Mouse (Mus musculus): ENCODE measurements around the gene Azin2. TPM values are rescaled to one million over a fixed set of nuclear protein-coding genes. Genes with fewer than 3 reads are reported as not detected.
A peak's percentile ranks its signal among the peaks of the same experiment; 100 is the strongest.

Azin2 gene
- polyA plus RNA-seq, 1 experiment from 2014 or later, result 0.77 TPM

- WGBS (ENCODE audit: insufficient replicate concordance), result 45% methylated on average over 7 of the region's 7 CpGs
- Histone ChIP-seq H3K27me3 (no peaks in the 10 kb centered on the region), H3K36me3 (replicated peaks) (no peaks in the 10 kb centered on the region), H3K9me3 (replicated peaks) (no peaks in the 10 kb centered on the region), H3K9ac (no peak overlapping the region), H3K4me3 (replicated peaks) (no peak overlapping the region), H3K4me2 (no peak overlapping the region), H3K4me1 (replicated peaks) (no peaks in the 10 kb centered on the region), H3K27ac (replicated peaks) (no peak overlapping the region)
- no peak for ATAC-seq (ENCODE audit: insufficient read depth)
Measured at GRCm38 (mm10) chr4:128932783-128933182, 29.5 kb downstream of the Azin2 start.

- H3K4me2 ChIP-seq, result peak overlapping the region; percentile 55
Measured at GRCm38 (mm10) chr4:128924841-128925606, 37.2 kb downstream of the Azin2 start.

GRCm38 (mm10) chr4:128923603-128924002, 38.6 kb downstream of the Azin2 start:
- Histone ChIP-seq H3K27ac (replicated peaks) (no peak overlapping the region), H3K36me3 (replicated peaks) (no peaks in the 10 kb centered on the region), H3K4me2 (no peak overlapping the region), H3K27me3 (peaks cover 25% of the 10 kb centered on the region), H3K4me1 (replicated peaks) (0 out of 2 replicates have a peak, but pooled peaks cover 6% of the 10 kb centered on the region), H3K9me3 (replicated peaks) (no peaks in the 10 kb centered on the region), H3K4me3 (replicated peaks) (no peak overlapping the region), H3K9ac (no peak overlapping the region)
- ATAC-seq (ENCODE audit: insufficient read depth), result no peak
- WGBS (ENCODE audit: insufficient replicate concordance), result 64% methylated on average over 3 of the region's 3 CpGs

More at GRCm38 (mm10) chr4:128924841-128925606, 37.2 kb downstream of the Azin2 start:
- H3K9ac ChIP-seq, result no peak overlapping the region
- H3K36me3 ChIP-seq (replicated peaks), result no peaks in the 10 kb centered on the region
- 13% methylated on average over 36 of the region's 36 CpGs for WGBS (ENCODE audit: insufficient replicate concordance)
- H3K27ac ChIP-seq (replicated peaks), result no peak overlapping the region
- H3K9me3 ChIP-seq (replicated peaks), result no peaks in the 10 kb centered on the region
- H3K4me1 ChIP-seq (replicated peaks), result 0 out of 2 replicates have a peak, but pooled peaks cover 6% of the 10 kb centered on the region
- peaks cover 25% of the 10 kb centered on the region for H3K27me3 ChIP-seq
- ATAC-seq (ENCODE audit: insufficient read depth), result no peak
- H3K4me3 ChIP-seq (replicated peaks), result peak overlapping the region; percentile 29

GRCm38 (mm10) chr4:128919106-128919505, 43.1 kb downstream of the Azin2 start:
- H3K36me3 ChIP-seq (replicated peaks), result no peaks in the 10 kb centered on the region
- WGBS (ENCODE audit: insufficient replicate concordance), result 28% methylated on average over 10 of the region's 10 CpGs
- no peak for ATAC-seq (ENCODE audit: insufficient read depth)
- no peak overlapping the region for H3K4me2 ChIP-seq
- no peak overlapping the region for H3K9ac ChIP-seq
- no peak overlapping the region for H3K27ac ChIP-seq (replicated peaks)
- peaks cover 17% of the 10 kb centered on the region for H3K27me3 ChIP-seq
- H3K4me1 ChIP-seq (replicated peaks), result 0 out of 2 replicates have a peak, but pooled peaks cover 3% of the 10 kb centered on the region
- no peaks in the 10 kb centered on the region for H3K9me3 ChIP-seq (replicated peaks)
- H3K4me3 ChIP-seq (replicated peaks), result no peak overlapping the region

- Histone ChIP-seq H3K9ac (no peak overlapping the region), H3K9me3 (replicated peaks) (no peaks in the 10 kb centered on the region), H3K27ac (replicated peaks) (no peak overlapping the region), H3K4me1 (replicated peaks) (0 out of 2 replicates have a peak, but pooled peaks cover 3% of the 10 kb centered on the region), H3K27me3 (peaks cover 8% of the 10 kb centered on the region; the same call in 1 of the 2 replicates), H3K4me3 (replicated peaks) (no peak overlapping the region), H3K36me3 (replicated peaks) (no peaks in the 10 kb centered on the region), H3K4me2 (no peak overlapping the region)
- ATAC-seq (ENCODE audit: insufficient read depth), result no peak
- WGBS (ENCODE audit: insufficient replicate concordance), result 43% methylated on average over 3 of the region's 3 CpGs
Measured at GRCm38 (mm10) chr4:128918187-128918586, 44.1 kb downstream of the Azin2 start.

- no peaks in the 10 kb centered on the region for H3K9me3 ChIP-seq (replicated peaks)
- no peak overlapping the region for H3K4me3 ChIP-seq (replicated peaks)
- H3K27me3 ChIP-seq, result 0 out of 2 replicates have a peak, but pooled peaks cover 5% of the 10 kb centered on the region
- H3K36me3 ChIP-seq (replicated peaks), result no peaks in the 10 kb centered on the region
- H3K4me1 ChIP-seq (replicated peaks), result 0 out of 2 replicates have a peak, but pooled peaks cover 3% of the 10 kb centered on the region
- no peak overlapping the region for H3K27ac ChIP-seq (replicated peaks)
- ATAC-seq (ENCODE audit: insufficient read depth), result no peak
- WGBS (ENCODE audit: insufficient replicate concordance), result 69% methylated on average over 6 of the region's 6 CpGs
- H3K9ac ChIP-seq, result no peak overlapping the region
- no peak overlapping the region for H3K4me2 ChIP-seq
Measured at GRCm38 (mm10) chr4:128917756-128918155, 44.5 kb downstream of the Azin2 start.

GRCm38 (mm10) chr4:128917119-128917518, 45.1 kb downstream of the Azin2 start:
- H3K4me3 ChIP-seq (replicated peaks), result no peak overlapping the region
- H3K9me3 ChIP-seq (replicated peaks), result no peaks in the 10 kb centered on the region
- no peaks in the 10 kb centered on the region for H3K36me3 ChIP-seq (replicated peaks)
- WGBS (ENCODE audit: insufficient replicate concordance), result 56% methylated on average over 3 of the region's 3 CpGs
- H3K27ac ChIP-seq (replicated peaks), result no peak overlapping the region
- H3K27me3 ChIP-seq, result 0 out of 2 replicates have a peak, but pooled peaks cover 5% of the 10 kb centered on the region
- H3K4me1 ChIP-seq (replicated peaks), result 0 out of 2 replicates have a peak, but pooled peaks cover 3% of the 10 kb centered on the region
- ATAC-seq (ENCODE audit: insufficient read depth), result no peak
- H3K9ac ChIP-seq, result no peak overlapping the region
- H3K4me2 ChIP-seq, result no peak overlapping the region

- Histone ChIP-seq H3K9me3 (replicated peaks) (no peaks in the 10 kb centered on the region), H3K9ac (no peak overlapping the region), H3K27me3 (0 out of 2 replicates have a peak, but pooled peaks cover 6% of the 10 kb centered on the region), H3K4me3 (replicated peaks) (no peak overlapping the region), H3K27ac (replicated peaks) (no peak overlapping the region), H3K4me1 (replicated peaks) (0 out of 2 replicates have a peak, but pooled peaks cover 3% of the 10 kb centered on the region), H3K4me2 (no peak overlapping the region), H3K36me3 (replicated peaks) (no peaks in the 10 kb centered on the region)
- no peak for ATAC-seq (ENCODE audit: insufficient read depth)
- 11% methylated on average over 4 of the region's 4 CpGs for WGBS (ENCODE audit: insufficient replicate concordance)
Measured at GRCm38 (mm10) chr4:128913794-128914193, 48.4 kb downstream of the Azin2 start.

GRCm38 (mm10) chr4:128912085-128912484, 50.2 kb downstream of the Azin2 start:
- WGBS (ENCODE audit: insufficient replicate concordance), result 67% methylated on average over 10 of the region's 10 CpGs
- H3K4me1 ChIP-seq (replicated peaks), result no peaks in the 10 kb centered on the region
- H3K27me3 ChIP-seq, result peaks cover 12% of the 10 kb centered on the region
- no peaks in the 10 kb centered on the region for H3K36me3 ChIP-seq (replicated peaks)
- ATAC-seq (ENCODE audit: insufficient read depth), result no peak
- no peak overlapping the region for H3K4me2 ChIP-seq
- H3K27ac ChIP-seq (replicated peaks), result no peak overlapping the region
- H3K4me3 ChIP-seq (replicated peaks), result no peak overlapping the region
- H3K9ac ChIP-seq, result no peak overlapping the region
- H3K9me3 ChIP-seq (replicated peaks), result no peaks in the 10 kb centered on the region

GRCm38 (mm10) chr4:128910276-128911063, 51.8 kb downstream of the Azin2 start:
- H3K4me1 ChIP-seq (replicated peaks), result no peaks in the 10 kb centered on the region
- H3K9me3 ChIP-seq (replicated peaks), result no peaks in the 10 kb centered on the region
- no peak overlapping the region for H3K4me3 ChIP-seq (replicated peaks)
- ATAC-seq (ENCODE audit: insufficient read depth), result no peak
- no peak overlapping the region for H3K4me2 ChIP-seq
- H3K36me3 ChIP-seq (replicated peaks), result no peaks in the 10 kb centered on the region
- H3K9ac ChIP-seq, result no peak overlapping the region
- 42% methylated on average over 8 of the region's 8 CpGs for WGBS (ENCODE audit: insufficient replicate concordance)
- peaks cover 18% of the 10 kb centered on the region for H3K27me3 ChIP-seq
- no peak overlapping the region for H3K27ac ChIP-seq (replicated peaks)

- WGBS (ENCODE audit: insufficient replicate concordance), result 76% methylated on average over 14 of the region's 14 CpGs
- Histone ChIP-seq H3K4me2 (no peak overlapping the region), H3K36me3 (replicated peaks) (no peaks in the 10 kb centered on the region), H3K4me1 (replicated peaks) (no peaks in the 10 kb centered on the region), H3K27ac (replicated peaks) (no peak overlapping the region), H3K9me3 (replicated peaks) (no peaks in the 10 kb centered on the region), H3K9ac (no peak overlapping the region), H3K4me3 (replicated peaks) (no peak overlapping the region), H3K27me3 (peaks cover 18% of the 10 kb centered on the region)
- ATAC-seq (ENCODE audit: insufficient read depth), result no peak
Measured at GRCm38 (mm10) chr4:128909378-128909831, 52.8 kb downstream of the Azin2 start.

Data from liver, embryonic 15.5 days (tissue).